Mouse (Mus musculus) cerebellum, adult 2 months (tissue): Measurements from ENCODE around the gene Pum1.

Experiments used
- CTCF ChIP-seq: fragments of 200-500 bp; IDR thresholded peaks from 2 replicates; pipeline ENCODE4 v1.5.1; 2011; ENCODE audit warnings: low read depth, mild to moderate bottlenecking, control low read depth, low read length, moderate library complexity, borderline replicate concordance; ENCODE audit not compliant: insufficient read depth
- POLR2A ChIP-seq: fragments of 200-500 bp; IDR thresholded peaks from 2 replicates; pipeline ENCODE4 v1.6.1; 2011; ENCODE audit warnings: low read length, control low read depth, borderline replicate concordance; ENCODE audit not compliant: insufficient read depth

- TF ChIP-seq POLR2A (no peak), CTCF (no peak)
These were observed 17.7 kb upstream of the Pum1 start for GRCm38 (mm10) chr4:130645426-130645825.
